Mouse (Mus musculus) effector memory CD4-positive, alpha-beta T cell, adult 5 months (primary cell): ENCODE results near the gene Gm14597. TPM values are rescaled to one million over a fixed set of nuclear protein-coding genes. Genes with fewer than 3 reads are reported as not detected.

Experiments
- polyA plus RNA-seq: library from polyadenylated mRNA; unstranded; fragments of 100-300 nt; shearing (Covaris generic); gene quantifications from one replicate; pipeline ENCODE4 v1.2.1, GENCODE M21; 2017

Gm14597 gene
- not detected for polyA plus RNA-seq

DNA sequence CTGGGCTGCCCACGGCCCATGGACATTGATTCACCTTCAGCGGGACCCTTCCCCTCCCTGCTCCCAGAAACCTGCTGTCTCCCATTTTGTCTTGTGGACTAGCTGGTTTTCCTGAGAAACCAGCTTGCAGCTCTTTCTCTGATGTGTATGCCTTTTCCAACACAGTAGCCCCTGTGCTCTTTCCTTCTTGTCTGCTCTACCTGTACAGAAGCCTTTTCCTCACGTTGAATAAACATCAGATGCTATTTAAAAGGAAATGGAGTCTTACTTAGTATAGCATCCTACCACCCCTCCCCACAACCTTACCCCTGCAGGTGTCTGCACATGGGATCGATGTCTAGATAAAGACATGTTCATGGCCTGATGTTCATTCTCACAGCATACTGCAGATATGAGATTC, at the start of gene Gm14597:
Gene Gm14597 (minus strand): TSS at position 101 of the 400 bp plus-strand sequence.

GRCm38 (mm10) chrX:53642980-53643961, 34.5 kb upstream of the Gm14597 start, which contains the start of gene Rtl8a:
Gene Rtl8a (minus strand): TSS chrX:53643682.

GRCm38 (mm10) chrX:53607242-53608121, 1.3 kb downstream of the Gm14597 start, which contains the start of gene Rtl8c:
Gene Rtl8c (plus strand): TSS chrX:53608032.

Other genes with a start within 250 kb of the Gm14597 start
- 13.0 TPM for gene Mospd1, start 238.5 kb downstream of the Gm14597 start, polyA plus RNA-seq
- gene Etd, start 174.1 kb downstream of the Gm14597 start, polyA plus RNA-seq: not detected
- gene Rtl8c, start 947 bp downstream of the Gm14597 start, polyA plus RNA-seq: 13.8 TPM
- 12.1 TPM for gene Rtl8a, start 34.7 kb upstream of the Gm14597 start, polyA plus RNA-seq
- 6.8 TPM for gene Rtl8b, start 61.4 kb upstream of the Gm14597 start, polyA plus RNA-seq
- gene 4930502E18Rik, start 115.8 kb upstream of the Gm14597 start, polyA plus RNA-seq: not detected
- not detected for gene 1700013H16Rik, start 148.9 kb upstream of the Gm14597 start, polyA plus RNA-seq
- gene Zfp36l3, start 167.4 kb upstream of the Gm14597 start, polyA plus RNA-seq: not detected
- gene Xlr, start 188.7 kb upstream of the Gm14597 start, polyA plus RNA-seq: 1.7 TPM